Mouse (Mus musculus) heart, postnatal 0 days (tissue): ENCODE measurements around the gene Sun2. TPM values are rescaled to one million over a fixed set of nuclear protein-coding genes. Genes with fewer than 3 reads are reported as not detected.

Experiments used
- ATAC-seq: fragments of 200-750 bp; cut with Nextera tagmentation; 2 replicates; pipeline ENCODE4 v1.8.0; 2017; ENCODE audit warnings: low read depth, moderate number of reproducible peaks, moderate library complexity; ENCODE audit not compliant: insufficient read depth
- DNase-seq: peaks from one replicate; pipeline ENCODE4 v3.0.0-alpha.2; 2016; ENCODE audit warnings: low spot score
- H3K27ac ChIP-seq: fragments of 300-500 bp; sonication (generic); 2 replicates; pipeline ENCODE4 v1.5.1; 2014; ENCODE audit warnings: low read depth, mild to moderate bottlenecking
- H3K27me3 ChIP-seq: fragments of 300-500 bp; sonication (generic); 2 replicates; pipeline ENCODE4 v1.6.1; 2014; ENCODE audit warnings: low read length, mixed read lengths; ENCODE audit not compliant: control insufficient read depth, insufficient read depth
- H3K36me3 ChIP-seq: fragments of 300-500 bp; sonication (generic); replicated peaks from 2 replicates; pipeline ENCODE4 v1.6.1; 2014; ENCODE audit warnings: low read length, mixed read lengths; ENCODE audit not compliant: control insufficient read depth, insufficient read depth
- H3K4me1 ChIP-seq: fragments of 300-500 bp; sonication (generic); 2 replicates; pipeline ENCODE4 v1.6.1; 2014; ENCODE audit warnings: antibody characterized with exemption; ENCODE audit not compliant: control insufficient read depth, insufficient read depth
- H3K4me2 ChIP-seq: fragments of 300-500 bp; sonication (generic); 2 replicates; pipeline ENCODE4 v1.6.1; 2014; ENCODE audit warnings: low read depth, mild to moderate bottlenecking, low read length, moderate library complexity
- H3K4me3 ChIP-seq: fragments of 300-500 bp; sonication (generic); 2 replicates; pipeline ENCODE4 v1.5.1; 2014; ENCODE audit warnings: low read depth, low read length
- H3K9ac ChIP-seq: fragments of 300-500 bp; sonication (generic); replicated peaks from 2 replicates; pipeline ENCODE4 v1.6.1; 2014; ENCODE audit warnings: low read depth, low read length, mixed read lengths
- H3K9me3 ChIP-seq: fragments of 300-500 bp; sonication (generic); replicated peaks from 2 replicates; pipeline ENCODE4 v1.6.1; 2016; ENCODE audit warnings: low read length; ENCODE audit not compliant: control insufficient read depth
- CTCF ChIP-seq: IDR thresholded peaks from 2 replicates; pipeline ENCODE4 v1.5.1; 2016; ENCODE audit warnings: antibody characterized with exemption, control low read depth, low read depth
- EP300 ChIP-seq: IDR thresholded peaks from 2 replicates; pipeline ENCODE4 v1.6.1; 2016; ENCODE audit warnings: antibody characterized with exemption, low read depth
- WGBS: fragments of 180-500 bp; shearing (Covaris S2); extraction: QIAGEN DNeasy Blood & Tissue Kit; methylation state at CpG from one replicate; pipeline ENCODE4 v1.1.7; 2014; 5-methylcytosine and 5-hydroxymethylcytosine counted together
- polyA plus RNA-seq: library from polyadenylated mRNA; unstranded; fragments of >200 nt; fragmentation: Nextera tagmentation; extraction: Ambion mirVana; gene quantifications from 2 replicates; pipeline ENCODE4 v1.2.1, GENCODE M21; 2015
- total RNA-seq: library from RNA; depleted of rRNA; stranded (reverse); fragments of >200 nt; gene quantifications from 2 replicates; pipeline ENCODE4 v1.2.3, GENCODE M21; 2014; ENCODE audit warnings: low replicate concordance

Gene Sun2
- total and polyA plus RNA-seq, 2 experiments from 2014 or later, result 4.0 to 71.6 TPM

- TF ChIP-seq CTCF, result no peak
- no peak for TF ChIP-seq EP300
Observed at GRCm38 (mm10) chr15:79777749-79778148, 35.4 kb upstream of the Sun2 start, which contains the start of gene Dnal4. TSS of gene Dnal4 (minus strand) at chr15:79777849.

GRCm38 (mm10) chr15:79775662-79776061, 33.3 kb upstream of the Sun2 start:
- no peaks in the 10 kb centered on the region for H3K9me3 ChIP-seq
- no peaks in the 10 kb centered on the region for H3K27me3 ChIP-seq
- no peak overlapping the region for H3K9ac ChIP-seq
- no peak overlapping the region for H3K4me3 ChIP-seq
- TF ChIP-seq CTCF (no peak), EP300 (no peak)
- no peak for ATAC-seq
- H3K27ac ChIP-seq, result no peak overlapping the region
- no peak overlapping the region for H3K4me2 ChIP-seq
- DNase-seq, result no peak
- WGBS, result 46% methylated on average over 7 of the region's 7 CpGs
- no peaks in the 10 kb centered on the region for H3K36me3 ChIP-seq
- H3K4me1 ChIP-seq, result peaks cover 18% of the 10 kb centered on the region

More at GRCm38 (mm10) chr15:79777749-79778148, 35.4 kb upstream of the Sun2 start, which contains the start of gene Dnal4:
- Histone ChIP-seq H3K4me2 (no peak within 1 kb of the TSS), H3K9ac (no peak within 1 kb of the TSS), H3K4me3 (no peak within 1 kb of the TSS), H3K27ac (no peak within 1 kb of the TSS), H3K9me3 (no peaks in the 10 kb centered on the region), H3K36me3 (no peaks in the 10 kb centered on the region), H3K4me1 (peaks cover 10% of the 10 kb centered on the region; the same call in 1 of the 2 replicates), H3K27me3 (no peaks in the 10 kb centered on the region)
- DNase-seq, result no peak
- ATAC-seq, result no peak

- no peaks in the 10 kb centered on the region for H3K36me3 ChIP-seq
- under 1% methylated on average over 50 of the region's 50 CpGs for WGBS
- H3K27me3 ChIP-seq, result no peaks in the 10 kb centered on the region
- peak; percentile 99 for ATAC-seq
- H3K4me2 ChIP-seq, result peak overlapping the region; percentile 83
- peak; percentile 99 for DNase-seq
- H3K9ac ChIP-seq, result peak overlapping the region; percentile 69
- peak overlapping the region; percentile 77 for H3K27ac ChIP-seq
- no peaks in the 10 kb centered on the region for H3K9me3 ChIP-seq
- TF ChIP-seq EP300 (no peak), CTCF (no peak)
- H3K4me1 ChIP-seq, result peaks cover 31% of the 10 kb centered on the region
- H3K4me3 ChIP-seq, result peak overlapping the region; percentile 83
Observed at GRCm38 (mm10) chr15:79774117-79775027, 32.0 kb upstream of the Sun2 start.

- H3K4me2 ChIP-seq, result 0 out of 2 replicates have a peak overlapping the region, but pooled peaks have one; percentile 15
Observed at GRCm38 (mm10) chr15:79770629-79771240, 28.4 kb upstream of the Sun2 start.

GRCm38 (mm10) chr15:79768302-79768701, 26.0 kb upstream of the Sun2 start:
- Histone ChIP-seq H3K4me1 (peaks cover 66% of the 10 kb centered on the region), H3K27ac (peak overlapping the region; percentile 64; the same call in 1 of the 2 replicates), H3K9ac (no peak overlapping the region), H3K27me3 (no peaks in the 10 kb centered on the region), H3K36me3 (peaks cover 12% of the 10 kb centered on the region; the same call in 1 of the 2 replicates), H3K9me3 (no peaks in the 10 kb centered on the region), H3K4me2 (no peak overlapping the region), H3K4me3 (no peak overlapping the region)
- ATAC-seq (no peak), DNase-seq (no peak)
- TF ChIP-seq CTCF (no peak), EP300 (no peak)
- whole genome bisulfite sequencing, result 59% methylated on average over 6 of the region's 6 CpGs

More at GRCm38 (mm10) chr15:79770629-79771240, 28.4 kb upstream of the Sun2 start:
- DNase-seq (no peak), ATAC-seq (no peak)
- Histone ChIP-seq H3K36me3 (no peaks in the 10 kb centered on the region), H3K4me3 (no peak overlapping the region), H3K9ac (no peak overlapping the region), H3K4me1 (peaks cover 67% of the 10 kb centered on the region), H3K27ac (no peak overlapping the region), H3K27me3 (no peaks in the 10 kb centered on the region), H3K9me3 (no peaks in the 10 kb centered on the region)
- 37% methylated on average over 21 of the region's 21 CpGs for WGBS
- no peak for TF ChIP-seq EP300
- no peak for TF ChIP-seq CTCF
